Mouse (Mus musculus): ENCODE results near the gene Crlf2.

The Crlf2 gene

GRCm38 (mm10) chr5:109558404-109559160 lies at the start of gene Crlf2:
Gene Crlf2 (minus strand): TSS chr5:109558993.
- H3K9me3 ChIP-seq (ENCODE audit: low read length), result peaks cover 13% of the 10 kb centered on the region
- peaks cover 5% of the 10 kb centered on the region; the same call in 1 of the 2 replicates for H3K36me3 ChIP-seq (ENCODE audit: insufficient read depth, low read length)
- TF ChIP-seq POU5F1 (IDR thresholded peaks at IDR 0.05; ENCODE audit: borderline replicate concordance, low read length) (peak; percentile 86), CTCF (conservative IDR thresholded peaks at IDR 0.05; ENCODE audit: low read length) (no peak)
- H3K27me3 ChIP-seq (ENCODE audit: insufficient read depth, low read length), result no peaks in the 10 kb centered on the region
- H3K4me3 ChIP-seq (replicated peaks; ENCODE audit: low read length), result peak within 1 kb of the TSS; percentile 79
- 0 out of 2 replicates have a peak, but pooled peaks cover 5% of the 10 kb centered on the region for H3K4me1 ChIP-seq (replicated peaks; ENCODE audit: low read depth, low read length)

GRCm38 (mm10) chr5:109602585-109602984 lies 43.8 kb upstream of the Crlf2 start:
- Histone ChIP-seq H3K36me3 (ENCODE audit: insufficient read depth, low read length) (no peaks in the 10 kb centered on the region; the same call in 1 of the 2 replicates), H3K9me3 (ENCODE audit: low read length) (peaks cover 94% of the 10 kb centered on the region), H3K4me1 (replicated peaks; ENCODE audit: low read depth, low read length) (no peaks in the 10 kb centered on the region), H3K27me3 (ENCODE audit: insufficient read depth, low read length) (no peaks in the 10 kb centered on the region), H3K4me3 (replicated peaks; ENCODE audit: low read length) (0 out of 2 replicates have a peak overlapping the region, but pooled peaks have one; percentile 13)
- 0 out of 2 replicates have a peak, but pooled peaks have one; percentile 8 for TF ChIP-seq CTCF (conservative IDR thresholded peaks at IDR 0.05; ENCODE audit: low read length)
- no peak for TF ChIP-seq NANOG (IDR thresholded peaks at IDR 0.05; ENCODE audit: borderline replicate concordance, low read length)

GRCm38 (mm10) chr5:109601080-109601479 lies 42.3 kb upstream of the Crlf2 start:
- TF ChIP-seq CTCF (conservative IDR thresholded peaks at IDR 0.05; ENCODE audit: low read length) (peak; percentile 28), POU5F1 (IDR thresholded peaks at IDR 0.05; ENCODE audit: borderline replicate concordance, low read length) (no peak), NANOG (IDR thresholded peaks at IDR 0.05; ENCODE audit: borderline replicate concordance, low read length) (no peak)
- Histone ChIP-seq H3K9me3 (ENCODE audit: low read length) (peaks cover 98% of the 10 kb centered on the region), H3K4me1 (replicated peaks; ENCODE audit: low read depth, low read length) (no peaks in the 10 kb centered on the region), H3K27me3 (ENCODE audit: insufficient read depth, low read length) (no peaks in the 10 kb centered on the region), H3K36me3 (ENCODE audit: insufficient read depth, low read length) (no peaks in the 10 kb centered on the region; the same call in 1 of the 2 replicates), H3K4me3 (replicated peaks; ENCODE audit: low read length) (no peak overlapping the region)

- no peak for TF ChIP-seq CTCF (conservative IDR thresholded peaks at IDR 0.05; ENCODE audit: low read length)
- TF ChIP-seq POU5F1 (IDR thresholded peaks at IDR 0.05; ENCODE audit: borderline replicate concordance, low read length), result no peak
- no peak for TF ChIP-seq NANOG (IDR thresholded peaks at IDR 0.05; ENCODE audit: borderline replicate concordance, low read length)
- Histone ChIP-seq H3K27me3 (ENCODE audit: insufficient read depth, low read length) (no peaks in the 10 kb centered on the region), H3K4me1 (replicated peaks; ENCODE audit: low read depth, low read length) (no peaks in the 10 kb centered on the region)
Measured at GRCm38 (mm10) chr5:109598876-109599275, 40.1 kb upstream of the Crlf2 start.

GRCm38 (mm10) chr5:109596647-109597046 lies 37.9 kb upstream of the Crlf2 start:
- TF ChIP-seq NANOG (IDR thresholded peaks at IDR 0.05; ENCODE audit: borderline replicate concordance, low read length), result no peak
- TF ChIP-seq CTCF (conservative IDR thresholded peaks at IDR 0.05; ENCODE audit: low read length), result peak; percentile 53
- TF ChIP-seq POU5F1 (IDR thresholded peaks at IDR 0.05; ENCODE audit: borderline replicate concordance, low read length), result no peak
- Histone ChIP-seq H3K4me1 (replicated peaks; ENCODE audit: low read depth, low read length) (no peaks in the 10 kb centered on the region), H3K36me3 (ENCODE audit: insufficient read depth, low read length) (no peaks in the 10 kb centered on the region; the same call in 1 of the 2 replicates), H3K9me3 (ENCODE audit: low read length) (peaks cover 89% of the 10 kb centered on the region), H3K4me3 (replicated peaks; ENCODE audit: low read length) (no peak overlapping the region), H3K27me3 (ENCODE audit: insufficient read depth, low read length) (no peaks in the 10 kb centered on the region)

More at GRCm38 (mm10) chr5:109598876-109599275, 40.1 kb upstream of the Crlf2 start:
- Histone ChIP-seq H3K4me3 (replicated peaks; ENCODE audit: low read length) (no peak overlapping the region), H3K9me3 (ENCODE audit: low read length) (peaks cover 91% of the 10 kb centered on the region), H3K36me3 (ENCODE audit: insufficient read depth, low read length) (no peaks in the 10 kb centered on the region; the same call in 1 of the 2 replicates)

- H3K36me3 ChIP-seq (ENCODE audit: insufficient read depth, low read length), result no peaks in the 10 kb centered on the region
- no peaks in the 10 kb centered on the region for H3K27me3 ChIP-seq (ENCODE audit: insufficient read depth, low read length)
- H3K9me3 ChIP-seq (ENCODE audit: low read length), result 0 out of 2 replicates have a peak, but pooled peaks cover 3% of the 10 kb centered on the region
- TF ChIP-seq POU5F1 (IDR thresholded peaks at IDR 0.05; ENCODE audit: borderline replicate concordance, low read length) (no peak), NANOG (IDR thresholded peaks at IDR 0.05; ENCODE audit: borderline replicate concordance, low read length) (no peak), CTCF (conservative IDR thresholded peaks at IDR 0.05; ENCODE audit: low read length) (no peak)
- H3K4me3 ChIP-seq (replicated peaks; ENCODE audit: low read length), result no peak overlapping the region
- 0 out of 2 replicates have a peak, but pooled peaks cover 5% of the 10 kb centered on the region for H3K4me1 ChIP-seq (replicated peaks; ENCODE audit: low read depth, low read length)
Measured at GRCm38 (mm10) chr5:109562829-109563228, 4.0 kb upstream of the Crlf2 start.

- Histone ChIP-seq H3K4me1 (replicated peaks; ENCODE audit: low read depth, low read length) (0 out of 2 replicates have a peak, but pooled peaks cover 5% of the 10 kb centered on the region), H3K9me3 (ENCODE audit: low read length) (peaks cover 9% of the 10 kb centered on the region; the same call in 1 of the 2 replicates), H3K4me3 (replicated peaks; ENCODE audit: low read length) (peak overlapping the region; percentile 77), H3K36me3 (ENCODE audit: insufficient read depth, low read length) (peaks cover 5% of the 10 kb centered on the region; the same call in 1 of the 2 replicates), H3K27me3 (ENCODE audit: insufficient read depth, low read length) (no peaks in the 10 kb centered on the region)
- TF ChIP-seq NANOG (IDR thresholded peaks at IDR 0.05; ENCODE audit: borderline replicate concordance, low read length), result no peak
- TF ChIP-seq POU5F1 (IDR thresholded peaks at IDR 0.05; ENCODE audit: borderline replicate concordance, low read length), result no peak
- TF ChIP-seq CTCF (conservative IDR thresholded peaks at IDR 0.05; ENCODE audit: low read length), result no peak
Measured at GRCm38 (mm10) chr5:109559191-109559590, 398 bp upstream of the Crlf2 start.

- peaks cover 5% of the 10 kb centered on the region; the same call in 1 of the 2 replicates for H3K36me3 ChIP-seq (ENCODE audit: insufficient read depth, low read length)
- H3K27me3 ChIP-seq (ENCODE audit: insufficient read depth, low read length), result no peaks in the 10 kb centered on the region
- 0 out of 2 replicates have a peak, but pooled peaks cover 5% of the 10 kb centered on the region for H3K4me1 ChIP-seq (replicated peaks; ENCODE audit: low read depth, low read length)
- peak overlapping the region; percentile 79 for H3K4me3 ChIP-seq (replicated peaks; ENCODE audit: low read length)
- H3K9me3 ChIP-seq (ENCODE audit: low read length), result peaks cover 18% of the 10 kb centered on the region
- TF ChIP-seq POU5F1 (IDR thresholded peaks at IDR 0.05; ENCODE audit: borderline replicate concordance, low read length) (no peak), CTCF (conservative IDR thresholded peaks at IDR 0.05; ENCODE audit: low read length) (no peak), NANOG (IDR thresholded peaks at IDR 0.05; ENCODE audit: borderline replicate concordance, low read length) (no peak)
Measured at GRCm38 (mm10) chr5:109558123-109558403, 730 bp downstream of the Crlf2 start.

All from E14TG2a.4 (cell line).